Mouse (Mus musculus) embryo, embryonic 9.5 days (tissue): ENCODE data around the gene Adarb2.

Experiments
- DNase-seq: peaks from one replicate; pipeline ENCODE4 v3.0.0-alpha.2; 2017; ENCODE audit errors: extremely low spot score

Gene Adarb2

GRCm38 (mm10) chr13:8680470-8681129, 477.9 kb downstream of the Adarb2 start:
- DNase-seq, result no peak

- no peak for DNase-seq
Observed at GRCm38 (mm10) chr13:8691448-8691847, 488.8 kb downstream of the Adarb2 start.

GRCm38 (mm10) chr13:8692787-8693186, 490.1 kb downstream of the Adarb2 start:
- DNase-seq, result no peak

- no peak for DNase-seq
Observed at GRCm38 (mm10) chr13:8698451-8698850, 495.8 kb downstream of the Adarb2 start.

- no peak for DNase-seq
Observed at GRCm38 (mm10) chr13:8699831-8700230, 497.2 kb downstream of the Adarb2 start.

GRCm38 (mm10) chr13:8700981-8701380, 498.3 kb downstream of the Adarb2 start:
- DNase-seq, result no peak

- DNase-seq, result no peak
Observed at GRCm38 (mm10) chr13:8705296-8705695, 502.6 kb downstream of the Adarb2 start.

GRCm38 (mm10) chr13:8713377-8713776, 510.7 kb downstream of the Adarb2 start:
- DNase-seq, result no peak

GRCm38 (mm10) chr13:8729972-8730645, 527.4 kb downstream of the Adarb2 start:
- DNase-seq, result no peak

- DNase-seq, result no peak
Observed at GRCm38 (mm10) chr13:8737139-8737865, 534.6 kb downstream of the Adarb2 start.

- DNase-seq, result no peak
Observed at GRCm38 (mm10) chr13:8742792-8743191, 540.1 kb downstream of the Adarb2 start.

- DNase-seq, result peak; percentile 32
Observed at GRCm38 (mm10) chr13:8744565-8744964, 541.9 kb downstream of the Adarb2 start.

- no peak for DNase-seq
Observed at GRCm38 (mm10) chr13:8745596-8745995, 542.9 kb downstream of the Adarb2 start.

GRCm38 (mm10) chr13:8749451-8749850, 546.8 kb downstream of the Adarb2 start:
- no peak for DNase-seq

GRCm38 (mm10) chr13:8760940-8761339, 558.3 kb downstream of the Adarb2 start:
- DNase-seq, result no peak

- no peak for DNase-seq
Observed at GRCm38 (mm10) chr13:8769654-8770227, 567.1 kb downstream of the Adarb2 start.

- no peak for DNase-seq
Observed at GRCm38 (mm10) chr13:8770616-8771015, 568.0 kb downstream of the Adarb2 start.

- DNase-seq, result peak; percentile 38
Observed at GRCm38 (mm10) chr13:8780441-8780840, 577.8 kb downstream of the Adarb2 start.

GRCm38 (mm10) chr13:8782636-8783035, 580.0 kb downstream of the Adarb2 start:
- peak; percentile 10 for DNase-seq

GRCm38 (mm10) chr13:8783686-8784307, 581.1 kb downstream of the Adarb2 start:
- DNase-seq, result no peak

- DNase-seq, result no peak
Observed at GRCm38 (mm10) chr13:8784308-8785061, 581.8 kb downstream of the Adarb2 start.
